Mouse (Mus musculus): ENCODE measurements around the gene Lrrn4. TPM values are rescaled to one million over a fixed set of nuclear protein-coding genes. Genes with fewer than 3 reads are reported as not detected.

The Lrrn4 gene
- 1 to 10 TPM; 5.0 to 9.0 TPM for total RNA-seq (2021)

DNA sequence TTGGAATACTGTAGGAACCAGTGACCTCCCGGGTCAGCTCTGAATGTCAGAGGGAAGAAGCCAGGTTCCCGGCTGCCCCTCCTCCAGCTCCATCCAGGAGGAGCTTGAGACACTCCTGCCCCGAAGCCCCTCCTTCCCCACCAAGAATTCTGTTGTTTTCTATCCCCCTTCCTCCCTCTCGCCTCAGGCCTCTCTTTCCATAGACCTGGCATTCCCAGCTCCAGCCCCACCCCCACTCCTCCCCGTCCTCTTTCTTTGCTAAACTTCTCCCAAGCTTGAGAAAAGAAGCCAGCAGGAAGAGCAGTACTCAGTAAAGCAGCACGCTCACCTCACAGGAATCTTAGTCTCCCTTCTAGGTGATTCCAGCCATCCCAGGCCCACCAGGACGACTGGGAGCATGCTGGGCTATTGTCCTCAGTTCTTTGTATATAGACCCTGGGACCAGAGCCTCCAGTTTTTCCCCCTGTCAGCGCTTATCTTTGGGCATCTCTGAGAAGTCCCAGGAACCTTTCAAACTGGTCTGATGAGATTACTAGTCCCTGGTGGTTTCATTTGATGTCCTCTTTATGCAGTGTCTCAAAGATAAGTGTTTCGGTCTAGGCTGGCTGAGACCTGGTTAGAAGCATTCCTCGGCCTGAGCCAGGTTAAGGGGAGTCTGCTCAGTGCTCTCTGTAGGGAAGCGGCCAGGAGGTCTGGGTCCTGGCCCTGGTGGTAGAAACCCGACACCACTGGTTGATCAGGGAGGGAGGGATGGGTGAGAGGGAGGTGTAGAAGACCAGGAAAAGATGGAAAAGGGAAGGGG is at the start of gene Lrrn4:
TSS of gene Lrrn4 (minus strand) at position 48 of the 802 bp plus-strand sequence.
- no peak for DNase-seq
- intact Hi-C loops (cut with DNase I), result no loop called here

DNA sequence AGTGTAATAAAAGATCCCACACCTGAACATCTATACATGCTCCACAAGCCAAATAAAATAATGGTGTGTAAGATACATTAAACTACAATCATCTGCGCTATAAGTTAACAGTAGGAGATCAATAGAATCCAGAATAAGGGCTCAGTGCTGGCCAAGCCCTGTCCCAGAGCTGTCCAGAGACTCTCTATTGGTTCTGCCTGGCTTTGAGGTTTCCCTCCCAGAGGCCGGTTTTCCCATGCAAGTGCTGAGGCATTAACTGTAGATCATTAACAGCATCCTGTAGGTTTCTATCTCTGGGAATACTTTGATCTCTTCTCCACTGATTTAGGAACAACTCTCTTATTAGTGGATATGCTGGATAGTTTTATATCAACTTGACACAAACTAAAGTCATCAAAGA is 48.3 kb upstream of the Lrrn4 start:
- intact Hi-C loops (cut with DNase I), result no loop called here
- DNase-seq, result no peak

DNA sequence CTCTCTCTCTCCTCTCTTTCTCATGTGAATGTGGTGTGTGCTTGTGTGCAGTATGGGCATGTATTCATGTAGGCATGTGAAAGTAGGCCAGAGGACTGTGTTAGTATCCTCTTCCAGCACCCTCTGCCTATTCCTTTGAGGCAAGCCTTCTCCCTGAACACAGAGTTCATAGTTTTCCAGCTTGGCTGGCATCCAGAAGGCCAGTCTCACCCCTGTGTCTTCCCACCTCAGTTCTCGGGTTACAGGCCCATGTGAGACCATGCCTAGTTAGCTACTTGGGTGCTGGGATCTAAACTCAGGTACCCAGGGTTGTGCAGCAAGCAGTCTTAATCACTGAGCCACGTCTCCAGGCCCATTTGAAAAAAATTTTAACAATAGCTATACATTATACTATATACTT is 47.2 kb upstream of the Lrrn4 start:
- intact Hi-C loops (cut with DNase I), result no loop called here

GRCm38 (mm10) chr2:132927298-132927697 is 46.6 kb upstream of the Lrrn4 start:
- DNase-seq, result no peak
- intact Hi-C loops (cut with DNase I), result no loop called here

More for the DNA sequence above, 47.2 kb upstream of the Lrrn4 start:
- no peak for DNase-seq

- intact Hi-C loops (cut with DNase I), result no loop called here
- no peak for DNase-seq
These were observed 42.8 kb upstream of the Lrrn4 start for GRCm38 (mm10) chr2:132923290-132924085.

DNA sequence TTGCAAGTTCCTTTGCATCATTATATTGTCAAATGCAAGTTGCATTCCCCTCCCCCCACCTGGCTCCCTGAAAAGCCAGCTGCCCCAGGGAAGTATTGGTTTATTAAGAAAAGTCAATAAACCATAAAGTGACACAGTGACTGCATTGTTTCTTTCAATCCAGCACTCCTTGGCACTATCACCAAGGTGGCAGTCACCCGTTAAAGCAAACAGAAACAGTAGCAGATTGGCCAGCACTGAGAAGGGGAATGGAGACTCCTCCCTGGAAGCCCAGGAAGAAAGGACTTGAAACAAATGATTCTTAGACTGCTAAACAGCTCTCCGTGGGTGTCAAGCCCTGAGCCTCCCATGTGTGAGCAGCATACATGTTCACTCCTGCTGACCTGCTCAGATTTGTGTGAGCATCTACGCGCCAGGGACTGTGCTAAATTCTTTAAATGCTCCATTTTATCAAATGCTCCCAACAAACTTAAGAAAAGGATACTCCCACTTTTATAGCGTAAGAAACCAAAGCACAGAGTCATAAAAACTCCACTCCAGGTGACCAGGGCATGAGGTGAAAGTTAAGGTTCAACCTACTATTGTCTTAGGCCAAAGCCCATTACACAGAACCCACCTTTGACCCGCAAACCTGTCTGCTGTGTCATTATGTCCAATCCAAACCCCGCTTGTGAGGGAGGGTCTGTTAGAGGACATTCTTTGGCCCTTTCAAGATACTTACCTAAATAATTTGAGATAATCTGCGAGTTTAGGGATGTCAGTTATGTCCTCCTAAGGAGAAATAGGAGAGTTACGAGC is 41.6 kb upstream of the Lrrn4 start:
- no peak for DNase-seq
- intact Hi-C loops (cut with DNase I), result no loop called here

DNA sequence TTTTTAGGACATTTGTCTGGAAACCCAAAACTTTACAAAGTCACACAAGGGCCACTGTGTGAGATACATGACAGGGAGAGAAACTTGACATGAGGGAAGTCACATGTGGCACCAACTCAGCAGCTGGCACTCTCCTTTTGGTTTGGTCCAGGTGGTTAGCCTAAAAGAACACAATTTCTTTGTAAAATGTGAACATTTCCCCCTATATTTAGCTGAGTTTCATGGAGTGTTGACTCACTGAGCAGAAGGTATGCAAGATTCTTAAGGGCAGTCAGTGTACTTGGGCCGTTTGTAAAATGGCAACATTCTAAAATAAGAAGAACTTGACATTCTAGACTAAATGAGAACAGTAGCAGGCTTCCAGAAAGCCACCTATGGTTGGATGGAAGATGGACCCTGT is 34.1 kb upstream of the Lrrn4 start:
- no peak for DNase-seq
- intact Hi-C loops (cut with DNase I), result no loop called here

DNA sequence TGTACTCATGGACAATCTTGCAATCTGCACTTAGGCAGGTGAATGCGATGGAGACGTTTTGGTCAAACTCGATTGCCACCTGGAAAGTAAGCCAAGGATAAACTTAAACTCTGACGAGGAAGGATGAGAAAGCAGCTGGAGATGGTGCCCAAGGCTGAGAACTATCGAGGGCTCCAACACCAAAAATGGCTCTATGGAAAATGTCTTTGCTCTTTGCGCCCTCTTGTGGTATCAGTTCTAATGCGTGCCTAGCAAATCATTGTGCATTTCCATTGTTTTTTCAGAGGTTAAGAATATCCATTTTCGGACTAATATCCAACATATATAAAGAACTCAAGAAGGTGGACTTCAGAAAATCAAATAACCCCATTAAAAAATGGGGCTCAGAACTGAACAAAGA is 26.1 kb upstream of the Lrrn4 start:
- DNase-seq, result peak in 1 of 2 experiments; percentile 22

GRCm38 (mm10) chr2:132904961-132905360 is 24.3 kb upstream of the Lrrn4 start:
- intact Hi-C loops (cut with DNase I), result loop anchor here (10.0 kb wide), 1 partner anchor 590 kb away; no protein-coding TSS in a partner anchor

More for the DNA sequence above, 26.1 kb upstream of the Lrrn4 start:
- intact Hi-C loops (cut with DNase I), result loop anchor here (1.0 to 10.0 kb wide), 2 partner anchors 388 to 592 kb away; no protein-coding TSS in a partner anchor

GRCm38 (mm10) chr2:132903498-132903897 is 22.8 kb upstream of the Lrrn4 start:
- peak; percentile 30 to 32 for DNase-seq

More at GRCm38 (mm10) chr2:132904961-132905360, 24.3 kb upstream of the Lrrn4 start:
- no peak for DNase-seq

DNA sequence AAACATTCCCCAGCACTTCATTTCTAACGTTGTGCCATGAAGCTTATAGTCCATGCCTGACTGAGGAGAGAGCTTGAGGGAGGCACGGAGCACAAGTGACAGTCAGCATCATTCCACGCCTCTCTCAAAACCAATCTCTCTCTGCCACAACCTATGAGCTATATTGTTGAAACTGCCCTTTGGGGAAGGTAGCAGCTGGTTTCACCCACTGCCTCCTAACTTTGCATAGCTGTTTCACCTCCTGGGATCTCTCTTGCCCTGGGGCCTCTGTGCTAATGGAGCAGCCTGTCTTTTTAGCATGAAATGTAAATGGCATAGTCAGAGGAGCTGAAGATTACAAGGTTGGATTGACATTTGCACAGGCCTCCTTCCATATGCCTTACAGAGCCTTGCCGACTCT is 21.4 kb upstream of the Lrrn4 start:
- intact Hi-C loops (cut with DNase I), result loop anchor here (10.0 kb wide), 1 partner anchor 587 kb away; no protein-coding TSS in a partner anchor
- no peak for DNase-seq

More at GRCm38 (mm10) chr2:132903498-132903897, 22.8 kb upstream of the Lrrn4 start:
- intact Hi-C loops (cut with DNase I), result loop anchor here (1.0 to 10.0 kb wide), 2 partner anchors 57 to 589 kb away; partner anchors contain the start of gene Crls1

GRCm38 (mm10) chr2:132901636-132902035 is 20.9 kb upstream of the Lrrn4 start:
- intact Hi-C loops (cut with DNase I), result loop anchor here (10.0 kb wide), 1 partner anchor 587 kb away; no protein-coding TSS in a partner anchor
- DNase-seq, result no peak

- DNase-seq, result no peak
These were observed 19.9 kb upstream of the Lrrn4 start for GRCm38 (mm10) chr2:132900596-132900995.

GRCm38 (mm10) chr2:132898211-132898610 is 17.5 kb upstream of the Lrrn4 start:
- intact Hi-C loops (cut with DNase I), result no loop called here

More at GRCm38 (mm10) chr2:132900596-132900995, 19.9 kb upstream of the Lrrn4 start:
- intact Hi-C loops (cut with DNase I), result loop anchor here (10.0 kb wide), 1 partner anchor 586 kb away; no protein-coding TSS in a partner anchor

DNA sequence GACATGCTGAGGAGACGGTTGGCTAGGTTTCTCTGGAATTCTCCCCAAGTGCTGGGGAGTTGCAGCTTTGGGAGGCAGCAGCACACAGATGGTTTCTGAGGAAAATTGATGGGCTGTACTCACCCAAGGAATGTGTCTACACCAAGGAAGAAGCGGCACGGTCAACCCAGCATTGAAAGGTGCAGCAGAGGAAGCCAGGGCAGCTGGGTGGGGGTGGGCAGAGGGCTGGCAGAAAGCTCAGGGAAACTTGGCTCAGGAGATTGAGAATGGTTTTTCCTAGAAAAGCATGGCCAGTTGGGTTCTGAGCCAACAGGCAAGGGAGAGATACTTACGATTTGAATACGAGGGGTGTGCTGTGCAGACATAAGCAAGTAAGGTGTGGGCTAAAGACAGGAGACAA is 13.1 kb upstream of the Lrrn4 start:
- DNase-seq, result no peak
- intact Hi-C loops (cut with DNase I), result no loop called here

More at GRCm38 (mm10) chr2:132898211-132898610, 17.5 kb upstream of the Lrrn4 start:
- no peak for DNase-seq

- intact Hi-C loops (cut with DNase I), result no loop called here
- no peak for DNase-seq
These were observed 4.6 kb upstream of the Lrrn4 start for GRCm38 (mm10) chr2:132885312-132885711.

DNA sequence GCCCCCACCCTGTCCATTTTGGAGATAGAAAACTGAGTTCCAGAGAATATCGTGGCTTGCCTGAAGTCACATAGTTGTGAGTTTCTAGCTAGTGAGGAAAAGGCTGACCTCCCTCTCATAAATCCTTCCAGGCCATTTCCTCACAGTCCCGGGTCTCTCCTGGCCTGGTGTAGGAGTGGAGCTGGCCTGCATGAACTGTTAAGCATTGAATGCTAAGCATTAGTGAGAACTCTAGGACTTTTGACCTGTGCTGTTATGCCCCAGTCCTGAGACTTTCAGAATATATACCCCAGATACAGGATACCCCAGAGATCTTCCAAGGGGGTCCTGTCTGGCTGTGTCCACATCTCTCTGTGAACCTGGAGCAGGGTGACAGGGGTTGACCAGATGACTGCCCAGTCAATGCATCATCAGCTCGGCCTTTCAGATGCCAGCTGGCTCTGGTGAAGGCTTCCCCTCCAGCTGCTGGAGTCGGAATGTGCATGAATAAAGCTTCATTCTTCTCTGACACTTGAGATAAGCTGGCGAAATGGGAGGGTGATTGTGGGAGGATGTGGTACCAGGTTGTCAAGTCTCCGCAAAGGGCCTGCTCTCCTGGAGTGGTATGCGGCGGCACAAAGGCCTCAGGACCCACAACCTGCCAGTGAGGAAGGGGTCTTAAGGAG is 3.7 kb upstream of the Lrrn4 start:
- no peak for DNase-seq
- intact Hi-C loops (cut with DNase I), result no loop called here

- intact Hi-C loops (cut with DNase I), result no loop called here
- DNase-seq, result peak; percentile 8 to 15
These were observed 1.2 kb downstream of the Lrrn4 start for GRCm38 (mm10) chr2:132879261-132880044.

GRCm38 (mm10) chr2:132876991-132877390 is 3.7 kb downstream of the Lrrn4 start:
- DNase-seq, result no peak
- intact Hi-C loops (cut with DNase I), result no loop called here
